Mouse (Mus musculus) CD4-positive helper T cell, adult 2 months (primary cell): Measurements from ENCODE around the gene 1700001C02Rik.

Experiments used
- DNase-seq: peaks from one replicate; pipeline ENCODE4 v3.0.0-alpha.2; 2012; ENCODE audit warnings: low read depth, missing footprints, low spot score

Gene 1700001C02Rik

GRCm38 (mm10) chr5:30494606-30495005 is 28.8 kb downstream of the 1700001C02Rik start:
- no peak for DNase-seq

GRCm38 (mm10) chr5:30495288-30495687 is 29.4 kb downstream of the 1700001C02Rik start:
- DNase-seq, result no peak

- DNase-seq, result no peak
Observed at GRCm38 (mm10) chr5:30496821-30497220, 31.0 kb downstream of the 1700001C02Rik start.

DNA sequence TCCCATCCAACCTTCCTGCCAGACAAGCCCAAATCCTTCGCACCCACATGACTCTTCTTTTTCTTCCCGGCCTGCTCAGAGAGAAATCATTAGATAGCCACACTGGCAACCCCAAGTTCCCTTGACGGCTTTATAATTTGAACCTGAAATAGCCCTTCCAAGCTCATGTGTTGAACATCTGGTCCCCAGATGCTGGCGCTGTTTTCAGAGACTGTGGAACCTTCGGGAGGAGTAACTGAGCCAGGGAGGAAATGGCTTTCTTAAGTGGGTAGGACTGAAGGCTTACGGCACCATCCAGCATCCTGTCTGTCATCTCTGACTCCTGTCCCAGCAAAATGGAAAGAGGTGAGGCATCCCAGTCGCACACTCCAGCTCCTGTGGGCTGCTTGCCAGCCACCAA is 31.5 kb downstream of the 1700001C02Rik start:
- DNase-seq, result no peak

DNA sequence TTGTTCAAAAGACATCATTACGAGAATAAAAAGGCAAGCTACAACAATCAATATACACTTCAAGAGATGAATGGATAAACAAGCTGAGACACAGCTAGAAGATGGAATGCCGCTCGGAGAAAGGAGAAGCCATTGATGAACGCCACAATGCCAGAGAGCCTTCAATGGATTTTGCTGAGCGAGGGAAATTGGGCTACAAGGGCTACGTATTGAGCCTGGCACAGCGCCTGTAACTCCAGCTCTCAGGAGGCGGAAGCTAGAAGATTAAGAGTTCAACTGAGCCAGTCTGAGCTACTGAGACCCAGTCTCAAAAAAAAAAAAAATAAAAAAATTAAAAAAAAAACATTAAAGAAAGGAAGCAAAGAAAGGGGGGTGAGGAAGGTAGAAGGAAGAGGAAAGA is 47.3 kb downstream of the 1700001C02Rik start:
- DNase-seq, result no peak

DNA sequence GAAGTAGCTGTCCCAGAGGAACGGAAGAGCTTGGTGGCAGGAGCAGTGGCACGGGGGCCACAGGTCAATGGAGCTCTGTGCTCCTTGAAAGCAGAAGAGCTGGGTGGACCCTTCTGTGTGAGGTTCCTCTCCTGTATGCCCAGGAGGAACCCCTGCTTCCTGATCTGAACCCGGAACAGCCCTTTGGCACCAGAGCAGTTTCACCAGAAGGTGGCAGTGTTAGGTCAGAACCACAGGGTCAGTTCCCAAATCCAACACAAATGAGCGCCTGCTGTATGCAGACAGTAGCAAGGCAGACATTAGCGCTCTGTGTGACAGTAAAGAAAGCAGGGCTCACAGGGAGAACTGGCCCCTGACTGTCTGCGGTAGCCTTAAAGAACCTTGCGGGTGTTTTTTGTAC is 50.5 kb downstream of the 1700001C02Rik start:
- peak; percentile 44 for DNase-seq

GRCm38 (mm10) chr5:30518108-30518507 is 52.3 kb downstream of the 1700001C02Rik start:
- no peak for DNase-seq

- no peak for DNase-seq
Observed at GRCm38 (mm10) chr5:30518547-30518946, 52.7 kb downstream of the 1700001C02Rik start.

- DNase-seq, result no peak
Observed at GRCm38 (mm10) chr5:30519494-30519893, 53.6 kb downstream of the 1700001C02Rik start.

DNA sequence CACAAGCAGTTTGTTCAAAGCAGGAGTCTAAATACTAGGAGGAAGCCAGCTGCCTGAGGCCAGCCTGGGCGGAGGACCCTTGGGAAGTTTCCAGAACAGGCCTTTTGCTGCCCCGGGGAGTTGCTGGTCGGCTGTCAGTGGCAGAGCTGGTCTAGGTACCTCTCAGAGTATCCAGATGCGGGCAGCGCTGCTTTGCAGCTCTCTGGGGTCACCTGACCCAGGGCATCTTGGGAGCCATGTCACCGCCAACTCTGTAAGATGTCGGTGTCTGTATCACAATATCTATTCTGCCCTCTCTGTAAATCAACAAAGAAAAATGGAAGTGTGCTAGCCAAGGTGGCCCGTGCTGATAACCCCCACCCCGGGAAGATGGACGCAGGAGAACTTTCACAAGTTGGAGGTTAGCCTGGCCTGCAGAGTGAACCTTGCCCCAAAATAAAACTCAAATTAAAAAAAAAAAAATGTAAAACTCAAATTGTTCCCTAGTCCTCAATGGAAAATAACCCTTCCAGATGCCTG is 54.4 kb downstream of the 1700001C02Rik start:
- no peak for DNase-seq

DNA sequence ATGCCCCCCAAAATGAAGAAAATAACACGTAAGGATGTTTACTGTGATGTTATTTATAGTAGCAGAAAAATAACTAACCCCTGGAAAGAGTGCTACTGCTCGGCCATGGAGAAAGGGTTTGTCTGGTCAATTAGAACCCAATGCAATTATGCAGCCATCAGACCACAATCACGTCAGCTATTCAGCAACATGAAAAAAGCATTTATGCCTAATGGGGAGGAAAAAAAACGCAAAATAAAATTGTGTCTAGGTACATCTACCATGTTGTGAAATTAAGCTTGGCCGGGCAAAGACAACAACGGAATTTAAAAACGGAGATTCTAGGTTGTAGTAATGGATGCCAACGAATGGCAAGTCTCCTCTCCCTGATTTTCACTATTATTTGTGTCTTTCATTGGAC is 56.6 kb downstream of the 1700001C02Rik start:
- no peak for DNase-seq

- no peak for DNase-seq
Observed at GRCm38 (mm10) chr5:30523131-30523530, 57.3 kb downstream of the 1700001C02Rik start.

DNA sequence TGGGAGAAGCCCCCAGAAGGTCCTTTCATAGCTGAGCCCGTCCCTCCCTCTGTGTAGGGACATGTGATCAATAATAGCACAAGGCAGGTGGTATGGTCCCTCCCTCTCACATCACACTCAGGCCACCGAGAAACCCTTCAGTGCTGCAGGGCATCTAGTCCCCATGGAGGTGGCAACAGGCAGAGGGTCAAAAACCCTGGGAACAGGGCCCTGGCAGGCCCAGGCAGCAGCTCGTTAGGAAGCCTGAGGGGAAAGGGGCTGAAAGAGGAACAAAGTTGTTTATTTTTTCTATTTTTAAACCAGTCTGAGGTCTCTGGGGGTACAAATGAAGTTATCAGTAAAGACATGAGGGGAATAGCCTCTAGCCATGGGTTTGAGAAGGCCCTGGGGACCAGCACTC is 58.4 kb downstream of the 1700001C02Rik start:
- DNase-seq, result no peak

DNA sequence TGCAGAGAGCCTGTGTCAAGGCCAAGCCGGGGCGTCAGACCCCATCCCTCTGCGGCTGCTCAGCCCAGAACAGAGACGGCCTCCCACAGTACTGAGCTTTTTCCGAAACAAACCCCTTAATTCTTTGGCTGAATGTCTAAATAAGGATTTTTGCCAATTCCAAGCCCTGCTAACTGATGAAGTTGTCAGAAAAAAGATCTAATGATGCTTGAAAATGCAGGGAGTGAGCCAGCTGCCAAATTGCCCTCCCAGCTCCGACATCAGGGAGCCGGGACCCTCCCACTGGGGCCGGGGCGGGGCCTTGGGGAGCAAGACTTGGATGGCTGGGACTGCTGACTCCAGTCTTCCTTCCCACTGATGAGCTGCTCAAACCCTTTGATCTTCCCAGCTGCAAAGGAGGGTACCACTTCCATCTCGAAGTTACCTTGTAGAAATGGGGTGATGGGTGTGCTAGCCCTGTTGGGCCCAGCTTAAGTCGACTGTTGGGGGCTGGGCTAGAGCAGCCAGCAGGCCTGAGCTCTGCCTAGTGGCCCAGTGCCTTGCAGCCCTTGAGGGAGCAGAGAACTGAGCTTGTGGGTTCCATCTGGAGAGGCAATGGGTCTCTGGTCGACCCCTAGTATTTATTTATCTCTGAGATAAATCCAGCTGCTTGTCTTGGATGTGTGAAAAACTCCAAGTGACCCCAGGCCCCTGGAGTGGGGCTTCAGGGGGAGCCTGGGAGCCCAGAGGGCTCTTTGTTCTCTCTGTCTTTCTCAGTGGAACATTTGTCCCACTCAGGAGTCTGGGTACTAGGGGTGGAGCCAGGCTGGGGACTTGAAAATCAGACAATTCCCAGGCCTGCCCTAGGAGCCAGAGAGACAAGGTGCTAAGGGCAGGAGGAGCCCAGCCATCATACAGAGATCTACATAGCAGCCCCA is 60.3 kb downstream of the 1700001C02Rik start:
- DNase-seq, result no peak

GRCm38 (mm10) chr5:30527129-30527528 is 61.3 kb downstream of the 1700001C02Rik start:
- no peak for DNase-seq

GRCm38 (mm10) chr5:30528906-30529305 is 63.1 kb downstream of the 1700001C02Rik start:
- no peak for DNase-seq
